Mouse (Mus musculus) testis, adult 2 months (tissue): Measurements from ENCODE around the gene Traf5. TPM values are rescaled to one million over a fixed set of nuclear protein-coding genes. Genes with fewer than 3 reads are reported as not detected.

Experiments
- H3K27ac ChIP-seq: fragments of 200-500 bp; 2 replicates; pipeline ENCODE4 v1.5.1; 2012; ENCODE audit warnings: low read depth, low read length; ENCODE audit not compliant: control insufficient read depth, insufficient read depth
- H3K27me3 ChIP-seq: fragments of 200-500 bp; 2 replicates; pipeline ENCODE4 v1.6.1; 2012; ENCODE audit warnings: mild to moderate bottlenecking, low read length, moderate library complexity; ENCODE audit not compliant: control insufficient read depth, insufficient read depth
- H3K36me3 ChIP-seq: fragments of 200-500 bp; 2 replicates; pipeline ENCODE4 v1.6.1; 2012; ENCODE audit warnings: mild to moderate bottlenecking, low read length; ENCODE audit not compliant: control insufficient read depth, insufficient read depth
- H3K4me1 ChIP-seq: fragments of 200-500 bp; 2 replicates; pipeline ENCODE4 v1.6.1; 2012; ENCODE audit warnings: low read length; ENCODE audit not compliant: control insufficient read depth, insufficient read depth
- H3K4me3 ChIP-seq: fragments of 200-500 bp; 2 replicates; pipeline ENCODE4 v1.5.1; 2012; ENCODE audit warnings: low read depth, mild to moderate bottlenecking, low read length, moderate library complexity, mixed read lengths; ENCODE audit not compliant: control insufficient read depth
- CTCF ChIP-seq: fragments of 200-500 bp; IDR thresholded peaks from 2 replicates; pipeline ENCODE4 v1.5.1; 2012; ENCODE audit warnings: low read depth, mild to moderate bottlenecking, inconsistent platforms, low read length, moderate library complexity; ENCODE audit not compliant: control insufficient read depth, insufficient read depth, insufficient replicate concordance
- POLR2A ChIP-seq: fragments of 200-500 bp; IDR thresholded peaks from 2 replicates; pipeline ENCODE4 v1.6.1; 2012; ENCODE audit warnings: low read depth, mild to moderate bottlenecking, inconsistent platforms, low read length, moderate library complexity; ENCODE audit not compliant: control insufficient read depth
- polyA plus RNA-seq: library from polyadenylated mRNA; depleted of rRNA; stranded (reverse); fragments of >200 nt; gene quantifications from 2 replicates; pipeline ENCODE4 v1.2.3, GENCODE M21; 2012

Traf5 gene
- polyA plus RNA-seq, 1 experiment, result 1.6 TPM

DNA sequence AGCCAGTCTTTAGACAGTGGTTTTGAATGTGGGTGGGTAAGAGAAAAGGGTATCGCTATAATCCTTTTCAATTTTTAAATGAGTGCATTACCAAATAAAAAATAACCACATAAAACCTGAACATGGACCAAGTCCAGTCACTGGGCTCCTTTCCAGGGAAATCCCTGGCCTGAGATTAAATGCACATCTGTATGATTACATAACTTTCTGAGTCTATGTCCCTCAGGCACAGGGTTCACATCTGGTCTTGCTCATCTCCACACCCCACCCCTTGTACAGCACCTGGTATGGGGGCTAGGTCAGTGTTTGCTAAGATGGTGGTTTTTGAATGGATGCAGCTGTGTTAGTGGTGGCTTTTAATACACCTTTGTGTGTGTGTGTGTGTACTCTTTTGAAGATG, 19.9 kb downstream of the Traf5 start:
- Histone ChIP-seq H3K4me1 (no peaks in the 10 kb centered on the region; the same call in 1 of the 2 replicates), H3K27me3 (no peaks in the 10 kb centered on the region), H3K36me3 (no peaks in the 10 kb centered on the region), H3K27ac (no peak overlapping the region), H3K4me3 (no peak overlapping the region)
- no peak for TF ChIP-seq POLR2A
- no peak for TF ChIP-seq CTCF

GRCm38 (mm10) chr1:192070618-192071051, 21.7 kb downstream of the Traf5 start:
- Histone ChIP-seq H3K27ac (no peak overlapping the region), H3K36me3 (no peaks in the 10 kb centered on the region)
- TF ChIP-seq CTCF (no peak), POLR2A (no peak)

DNA sequence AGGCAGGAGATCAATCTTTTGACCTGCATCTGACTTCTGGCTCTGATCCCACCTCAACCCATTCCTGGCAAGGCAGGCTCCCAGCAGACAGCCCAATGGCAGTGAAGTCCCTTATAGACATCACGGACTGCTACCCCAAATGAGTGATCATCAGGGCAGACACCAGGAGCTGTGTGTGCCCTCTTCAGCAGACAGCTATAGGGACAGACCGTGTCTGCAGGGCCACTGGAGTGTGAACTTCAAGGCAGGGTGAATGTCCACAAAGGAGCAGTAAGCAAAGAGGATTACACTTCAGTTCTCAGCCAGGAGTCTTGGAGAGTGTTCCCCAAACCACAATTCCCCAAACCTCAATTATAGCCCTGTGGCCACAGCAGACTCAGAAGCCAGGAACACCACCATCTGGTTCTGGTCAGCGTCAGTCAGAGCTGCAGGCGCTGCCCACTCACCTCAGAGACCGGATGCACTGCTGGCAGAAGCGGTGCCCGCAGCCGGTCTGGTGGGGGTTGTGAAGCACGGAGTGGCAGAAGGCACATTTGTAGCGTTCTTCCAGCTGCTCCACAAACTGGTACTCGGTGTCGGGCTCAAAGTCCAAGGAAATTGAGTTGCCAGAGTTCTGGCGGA, 22.3 kb downstream of the Traf5 start:
- no peaks in the 10 kb centered on the region for H3K36me3 ChIP-seq
- no peak overlapping the region for H3K27ac ChIP-seq
- TF ChIP-seq POLR2A (no peak; the same call in 1 of the 2 replicates), CTCF (no peak)
- H3K4me1 ChIP-seq, result no peaks in the 10 kb centered on the region; the same call in 1 of the 2 replicates
- no peaks in the 10 kb centered on the region for H3K27me3 ChIP-seq
- no peak overlapping the region for H3K4me3 ChIP-seq

More at GRCm38 (mm10) chr1:192070618-192071051, 21.7 kb downstream of the Traf5 start:
- Histone ChIP-seq H3K4me3 (no peak overlapping the region), H3K27me3 (no peaks in the 10 kb centered on the region), H3K4me1 (no peaks in the 10 kb centered on the region; the same call in 1 of the 2 replicates)

DNA sequence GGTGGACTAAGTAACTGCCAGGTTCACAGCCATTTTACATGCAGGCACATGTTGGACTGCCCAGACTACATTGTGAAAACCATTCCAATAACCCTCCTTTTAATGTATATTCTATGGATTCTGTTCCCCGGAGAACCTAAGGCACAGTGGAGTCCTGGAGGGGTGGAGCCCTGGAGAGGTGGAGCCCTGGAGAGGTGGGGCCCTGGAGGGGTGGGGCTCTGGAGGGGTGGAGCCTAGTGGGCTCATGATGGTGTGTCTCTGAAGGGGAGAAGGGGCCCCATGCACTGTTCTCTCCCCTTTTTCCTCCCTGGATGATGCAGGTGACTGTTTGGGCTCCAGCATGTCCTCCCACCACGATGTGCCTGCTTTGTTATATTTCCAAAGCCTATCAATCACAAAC, 24.2 kb downstream of the Traf5 start:
- Histone ChIP-seq H3K4me3 (no peak overlapping the region), H3K27me3 (no peaks in the 10 kb centered on the region), H3K27ac (no peak overlapping the region), H3K4me1 (no peaks in the 10 kb centered on the region; the same call in 1 of the 2 replicates), H3K36me3 (no peaks in the 10 kb centered on the region)
- no peak for TF ChIP-seq POLR2A
- TF ChIP-seq CTCF, result no peak

GRCm38 (mm10) chr1:192066956-192067355, 25.4 kb downstream of the Traf5 start:
- no peaks in the 10 kb centered on the region for H3K36me3 ChIP-seq
- H3K27me3 ChIP-seq, result no peaks in the 10 kb centered on the region
- H3K27ac ChIP-seq, result no peak overlapping the region
- no peaks in the 10 kb centered on the region; the same call in 1 of the 2 replicates for H3K4me1 ChIP-seq
- no peak for TF ChIP-seq CTCF
- no peak for TF ChIP-seq POLR2A
- no peak overlapping the region for H3K4me3 ChIP-seq

- no peak for TF ChIP-seq CTCF
- TF ChIP-seq POLR2A, result no peak
- no peak overlapping the region for H3K27ac ChIP-seq
- H3K27me3 ChIP-seq, result no peaks in the 10 kb centered on the region
- no peaks in the 10 kb centered on the region for H3K4me1 ChIP-seq
- H3K36me3 ChIP-seq, result no peaks in the 10 kb centered on the region
- H3K4me3 ChIP-seq, result no peak overlapping the region
These were observed 29.0 kb downstream of the Traf5 start for GRCm38 (mm10) chr1:192063209-192063946.

DNA sequence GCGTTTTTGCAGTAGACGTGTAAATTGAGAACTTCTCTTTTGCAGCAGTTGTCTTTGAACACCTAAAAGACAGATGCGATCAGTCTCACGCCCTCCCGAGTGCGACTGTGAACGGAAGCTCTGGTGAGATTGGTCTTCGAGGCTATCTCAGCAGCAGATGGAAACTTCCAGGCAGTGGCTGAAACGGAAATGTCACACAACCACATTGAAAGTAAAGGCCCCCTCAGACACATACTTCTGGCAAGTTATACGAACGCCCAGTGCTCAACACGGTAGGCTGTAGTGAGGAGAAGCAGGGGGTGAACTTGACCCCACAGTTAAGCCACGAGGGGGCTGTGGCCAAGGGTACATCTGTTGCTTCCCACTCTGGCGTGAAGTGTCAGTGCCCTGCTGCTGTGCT, 29.7 kb downstream of the Traf5 start:
- Histone ChIP-seq H3K27ac (no peak overlapping the region), H3K27me3 (no peaks in the 10 kb centered on the region), H3K4me3 (no peak overlapping the region), H3K36me3 (no peaks in the 10 kb centered on the region), H3K4me1 (no peaks in the 10 kb centered on the region)
- TF ChIP-seq CTCF, result no peak
- no peak for TF ChIP-seq POLR2A
